Mouse (Mus musculus): ENCODE measurements around the gene Tex10. TPM values are rescaled to one million over a fixed set of nuclear protein-coding genes. Genes with fewer than 3 reads are reported as not detected.

Gene Tex10
- polyA plus RNA-seq (2015; fragmentation: Nextera tagmentation; extraction: Ambion mirVana) = 45.5 and 46.2 TPM in 2 replicates

DNA sequence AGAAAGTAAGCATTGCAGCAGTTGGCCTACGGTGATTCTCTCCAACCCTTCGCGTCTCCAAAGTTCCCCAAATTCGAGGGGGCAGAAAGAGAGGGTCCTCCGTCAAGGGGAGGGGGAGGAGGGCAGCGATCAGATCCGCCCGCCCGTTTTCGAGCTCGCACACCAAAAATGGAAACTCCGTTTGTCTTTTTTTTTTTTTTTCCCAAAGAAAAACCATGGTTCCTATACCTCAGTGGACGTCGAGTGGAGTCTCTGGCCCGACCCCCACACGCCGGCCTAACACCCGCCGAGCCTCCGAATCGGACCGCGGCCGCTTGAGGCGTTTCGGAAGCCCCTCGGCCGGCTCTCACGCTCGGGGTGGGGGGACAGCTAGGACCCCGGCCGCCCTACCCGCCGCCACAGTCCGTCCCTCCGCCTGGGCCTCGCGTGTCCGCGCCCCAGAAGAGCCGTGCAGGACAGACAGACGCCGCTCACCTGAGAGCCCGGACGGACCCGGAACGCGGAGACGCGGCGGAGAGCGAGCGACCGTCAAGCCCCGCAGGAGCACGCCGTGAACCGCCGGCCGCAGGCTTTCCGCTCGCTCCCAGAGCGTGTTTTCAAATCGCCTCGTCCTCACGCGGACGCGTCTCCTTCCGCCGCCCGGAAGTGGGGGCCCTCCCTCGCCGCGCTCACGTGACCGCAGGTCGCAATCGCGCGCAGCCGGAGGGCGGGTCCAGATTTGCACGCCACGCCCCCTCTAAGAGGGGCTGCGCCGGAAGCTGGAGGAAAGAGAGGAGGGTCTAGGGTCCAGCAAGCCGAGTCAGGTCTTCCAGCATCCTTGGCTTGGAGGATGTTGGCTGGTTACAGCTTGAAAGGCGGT, at the start of gene Tex10:
Tex10 (minus strand) TSS at position 668 of the 859 bp plus-strand sequence.
- Histone ChIP-seq H3K9me3 (ENCODE audit: control insufficient read depth, low read length) (no peaks in the 10 kb centered on the region), H3K27me3 (replicated peaks; ENCODE audit: control insufficient read depth, insufficient read depth, low read length) (no peaks in the 10 kb centered on the region), H3K4me2 (ENCODE audit: low read length) (peak within 1 kb of the TSS; percentile 70), H3K9ac (replicated peaks; ENCODE audit: low read depth, low read length) (peak within 1 kb of the TSS; percentile 89), H3K27ac (ENCODE audit: low read length) (peak within 1 kb of the TSS; percentile 42; the same call in 1 of the 2 replicates), H3K4me1 (replicated peaks; ENCODE audit: control insufficient read depth, insufficient read depth, low read length) (peaks cover 18% of the 10 kb centered on the region), H3K4me3 (replicated peaks; ENCODE audit: low read length) (peak within 1 kb of the TSS; percentile 81), H3K36me3 (ENCODE audit: control insufficient read depth, insufficient read depth) (peaks cover 6% of the 10 kb centered on the region)
- WGBS = under 1% methylated on average over 89 of the region's 89 CpGs
- ATAC-seq = peak; percentile 97

DNA sequence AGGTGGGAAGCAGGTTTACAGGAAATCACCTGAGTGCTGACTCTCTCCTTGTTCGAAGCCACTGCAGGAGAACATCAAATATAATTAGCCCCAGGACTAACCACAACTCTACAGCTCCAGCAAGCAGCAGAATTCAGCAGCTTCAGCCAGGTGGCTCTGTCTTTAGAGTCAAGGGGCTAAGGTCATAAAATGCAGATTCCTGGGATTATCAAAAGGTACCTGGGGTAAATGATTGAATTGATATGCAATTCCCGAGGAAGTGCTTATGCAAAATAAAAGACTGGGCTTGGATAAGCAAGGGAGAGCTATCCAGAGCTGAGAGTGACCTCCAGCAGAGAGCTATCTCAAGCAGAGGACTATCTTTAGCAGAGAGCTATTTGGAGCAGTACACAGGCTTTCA, 37.6 kb upstream of the Tex10 start:
- Histone ChIP-seq H3K27me3 (replicated peaks; ENCODE audit: control insufficient read depth, insufficient read depth, low read length) (no peaks in the 10 kb centered on the region), H3K27ac (ENCODE audit: low read length) (no peak overlapping the region), H3K36me3 (ENCODE audit: control insufficient read depth, insufficient read depth) (no peaks in the 10 kb centered on the region), H3K9me3 (ENCODE audit: control insufficient read depth, low read length) (0 out of 2 replicates have a peak, but pooled peaks cover 3% of the 10 kb centered on the region), H3K9ac (replicated peaks; ENCODE audit: low read depth, low read length) (no peak overlapping the region), H3K4me3 (replicated peaks; ENCODE audit: low read length) (no peak overlapping the region), H3K4me2 (ENCODE audit: low read length) (no peak overlapping the region), H3K4me1 (replicated peaks; ENCODE audit: control insufficient read depth, insufficient read depth, low read length) (no peaks in the 10 kb centered on the region)
- no peak for ATAC-seq
- 68% methylated on average over 2 of the region's 2 CpGs for WGBS

DNA sequence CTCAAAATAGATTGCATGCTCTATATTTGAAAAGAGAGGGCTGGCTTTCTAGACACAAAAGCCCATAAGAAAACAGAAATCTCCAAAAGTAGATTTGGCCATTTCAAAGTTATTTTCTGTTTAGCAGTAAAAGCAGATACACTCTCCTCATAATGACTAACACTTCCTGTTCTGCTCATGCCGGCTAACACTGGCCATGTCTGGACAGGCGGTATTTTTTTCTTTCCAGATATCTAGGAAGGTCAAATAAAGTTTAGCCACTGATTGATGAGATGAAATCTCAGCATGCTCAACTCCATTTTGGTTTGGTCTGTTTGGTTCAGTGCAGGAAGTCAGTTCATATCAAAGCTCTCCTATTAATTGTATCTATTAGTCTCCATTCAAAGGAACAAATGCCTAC, 19.3 kb upstream of the Tex10 start:
- Histone ChIP-seq H3K4me1 (replicated peaks; ENCODE audit: control insufficient read depth, insufficient read depth, low read length) (0 out of 2 replicates have a peak, but pooled peaks cover 2% of the 10 kb centered on the region), H3K4me3 (replicated peaks; ENCODE audit: low read length) (no peak overlapping the region), H3K27ac (ENCODE audit: low read length) (no peak overlapping the region), H3K9me3 (ENCODE audit: control insufficient read depth, low read length) (no peaks in the 10 kb centered on the region), H3K36me3 (ENCODE audit: control insufficient read depth, insufficient read depth) (no peaks in the 10 kb centered on the region), H3K4me2 (ENCODE audit: low read length) (no peak overlapping the region), H3K9ac (replicated peaks; ENCODE audit: low read depth, low read length) (no peak overlapping the region), H3K27me3 (replicated peaks; ENCODE audit: control insufficient read depth, insufficient read depth, low read length) (no peaks in the 10 kb centered on the region)
- WGBS = 92% methylated on average over 2 of the region's 2 CpGs
- no peak for ATAC-seq

DNA sequence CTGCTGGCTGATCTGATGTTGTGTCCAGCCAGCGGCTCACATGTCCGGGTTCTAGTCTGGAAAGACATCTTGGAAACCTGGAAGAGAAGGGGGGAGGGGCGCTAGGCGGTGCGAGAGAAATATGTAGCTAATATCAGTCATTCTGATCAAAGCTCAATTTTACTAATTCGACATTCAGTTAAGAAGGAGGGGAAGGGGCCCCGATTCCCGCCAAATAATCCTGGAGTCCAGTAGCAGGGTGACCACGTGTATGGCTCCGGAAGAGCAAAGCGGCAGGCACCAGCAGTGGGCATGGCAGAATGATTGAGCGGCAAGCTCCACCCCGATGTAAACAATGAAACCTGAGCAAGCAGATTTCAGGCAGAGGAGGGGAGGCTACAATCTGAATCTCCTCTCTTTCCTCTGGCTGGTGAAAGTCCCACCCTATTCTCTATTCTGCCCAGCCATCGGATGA, 18.1 kb upstream of the Tex10 start:
- H3K27ac ChIP-seq (ENCODE audit: low read length) = no peak overlapping the region

DNA sequence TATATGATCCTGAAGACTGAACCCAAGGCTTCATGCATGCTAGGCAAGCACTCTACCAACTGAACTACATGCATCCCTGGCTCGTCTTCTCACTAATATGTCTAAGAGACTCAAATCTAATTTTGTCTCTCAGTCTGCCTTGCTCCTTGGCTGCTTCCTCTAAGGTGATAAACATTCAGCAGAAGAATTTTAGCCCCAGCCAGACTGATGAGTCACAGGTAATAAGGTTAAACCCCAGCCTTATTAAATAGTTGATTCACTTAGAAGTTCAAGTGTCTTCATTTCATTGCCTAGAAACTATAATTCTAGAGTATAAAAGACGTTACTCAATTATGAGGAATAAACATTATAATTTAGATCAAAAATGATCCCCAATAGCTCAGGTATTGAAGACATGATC, 15.7 kb upstream of the Tex10 start:
- Histone ChIP-seq H3K27me3 (replicated peaks; ENCODE audit: control insufficient read depth, insufficient read depth, low read length) (no peaks in the 10 kb centered on the region), H3K4me2 (ENCODE audit: low read length) (no peak overlapping the region), H3K9me3 (ENCODE audit: control insufficient read depth, low read length) (no peaks in the 10 kb centered on the region), H3K9ac (replicated peaks; ENCODE audit: low read depth, low read length) (no peak overlapping the region), H3K27ac (ENCODE audit: low read length) (no peak overlapping the region), H3K4me1 (replicated peaks; ENCODE audit: control insufficient read depth, insufficient read depth, low read length) (0 out of 2 replicates have a peak, but pooled peaks cover 2% of the 10 kb centered on the region), H3K4me3 (replicated peaks; ENCODE audit: low read length) (no peak overlapping the region), H3K36me3 (ENCODE audit: control insufficient read depth, insufficient read depth) (no peaks in the 10 kb centered on the region)
- ATAC-seq = no peak
- 87% methylated on average over 2 of the region's 2 CpGs for WGBS

More for the DNA sequence above, 18.1 kb upstream of the Tex10 start:
- peak; percentile 65 for ATAC-seq
- H3K4me1 ChIP-seq (replicated peaks; ENCODE audit: control insufficient read depth, insufficient read depth, low read length) = 0 out of 2 replicates have a peak, but pooled peaks cover 2% of the 10 kb centered on the region
- H3K4me2 ChIP-seq (ENCODE audit: low read length) = peak overlapping the region; percentile 42
- peak overlapping the region; percentile 35 for H3K4me3 ChIP-seq (replicated peaks; ENCODE audit: low read length)
- H3K27me3 ChIP-seq (replicated peaks; ENCODE audit: control insufficient read depth, insufficient read depth, low read length) = no peaks in the 10 kb centered on the region
- peak overlapping the region; percentile 38; the same call in 1 of the 2 replicates for H3K9ac ChIP-seq (replicated peaks; ENCODE audit: low read depth, low read length)
- no peaks in the 10 kb centered on the region for H3K36me3 ChIP-seq (ENCODE audit: control insufficient read depth, insufficient read depth)
- WGBS = 15% methylated on average over 14 of the region's 14 CpGs
- H3K9me3 ChIP-seq (ENCODE audit: control insufficient read depth, low read length) = no peaks in the 10 kb centered on the region

DNA sequence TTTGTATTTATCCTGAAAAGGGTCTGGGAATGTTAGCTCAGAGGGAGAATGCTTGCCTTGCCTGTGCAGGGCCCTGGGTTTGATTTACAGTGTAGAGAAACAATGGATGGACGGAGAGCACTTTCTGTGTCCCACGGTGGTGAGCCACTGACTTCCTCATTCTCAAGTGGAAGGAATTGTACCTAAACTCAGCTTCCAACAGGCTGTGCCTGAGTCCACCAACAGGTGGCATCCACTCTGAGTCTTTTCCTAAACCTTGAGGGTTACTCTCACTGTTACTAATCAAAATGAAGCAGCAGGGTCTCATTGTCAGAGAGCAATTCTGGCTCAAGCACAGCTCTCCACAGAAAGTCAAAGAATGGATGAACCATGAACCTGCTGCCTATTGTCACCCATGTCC, 8.0 kb upstream of the Tex10 start:
- Histone ChIP-seq H3K27ac (ENCODE audit: low read length) (no peak overlapping the region), H3K36me3 (ENCODE audit: control insufficient read depth, insufficient read depth) (no peaks in the 10 kb centered on the region), H3K27me3 (replicated peaks; ENCODE audit: control insufficient read depth, insufficient read depth, low read length) (no peaks in the 10 kb centered on the region), H3K9ac (replicated peaks; ENCODE audit: low read depth, low read length) (no peak overlapping the region), H3K9me3 (ENCODE audit: control insufficient read depth, low read length) (peaks cover 4% of the 10 kb centered on the region), H3K4me2 (ENCODE audit: low read length) (no peak overlapping the region), H3K4me3 (replicated peaks; ENCODE audit: low read length) (no peak overlapping the region), H3K4me1 (replicated peaks; ENCODE audit: control insufficient read depth, insufficient read depth, low read length) (no peaks in the 10 kb centered on the region)
- ATAC-seq = no peak
- WGBS = 30% methylated on average over 2 of the region's 2 CpGs

DNA sequence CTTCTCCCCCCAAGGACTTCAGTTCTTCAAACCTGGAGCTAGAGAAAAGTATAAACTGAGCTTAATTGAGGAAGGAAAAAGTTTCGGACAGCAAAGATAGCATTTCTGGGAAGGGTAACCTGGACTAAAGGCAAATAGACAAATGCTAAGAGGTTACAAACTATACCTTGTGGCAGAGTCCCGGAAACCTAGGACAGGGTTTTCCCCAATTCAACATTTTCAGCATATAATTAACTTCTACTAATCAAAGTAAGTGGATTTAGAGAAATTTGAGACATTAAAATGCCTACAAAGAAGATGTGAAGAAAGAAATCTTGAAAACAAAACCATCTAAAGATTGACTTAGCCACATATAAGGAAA, 372 bp upstream of the Tex10 start:
- WGBS = 80% methylated on average over 2 of the region's 2 CpGs
- Histone ChIP-seq H3K9me3 (ENCODE audit: control insufficient read depth, low read length) (peaks cover 2% of the 10 kb centered on the region), H3K4me2 (ENCODE audit: low read length) (peak overlapping the region; percentile 70), H3K4me1 (replicated peaks; ENCODE audit: control insufficient read depth, insufficient read depth, low read length) (peaks cover 18% of the 10 kb centered on the region), H3K27ac (ENCODE audit: low read length) (no peak overlapping the region), H3K4me3 (replicated peaks; ENCODE audit: low read length) (peak overlapping the region; percentile 81), H3K27me3 (replicated peaks; ENCODE audit: control insufficient read depth, insufficient read depth, low read length) (no peaks in the 10 kb centered on the region), H3K9ac (replicated peaks; ENCODE audit: low read depth, low read length) (no peak overlapping the region), H3K36me3 (ENCODE audit: control insufficient read depth, insufficient read depth) (peaks cover under 1% of the 10 kb centered on the region; the same call in 1 of the 2 replicates)
- no peak; the same call in 1 of the 2 replicates for ATAC-seq

DNA sequence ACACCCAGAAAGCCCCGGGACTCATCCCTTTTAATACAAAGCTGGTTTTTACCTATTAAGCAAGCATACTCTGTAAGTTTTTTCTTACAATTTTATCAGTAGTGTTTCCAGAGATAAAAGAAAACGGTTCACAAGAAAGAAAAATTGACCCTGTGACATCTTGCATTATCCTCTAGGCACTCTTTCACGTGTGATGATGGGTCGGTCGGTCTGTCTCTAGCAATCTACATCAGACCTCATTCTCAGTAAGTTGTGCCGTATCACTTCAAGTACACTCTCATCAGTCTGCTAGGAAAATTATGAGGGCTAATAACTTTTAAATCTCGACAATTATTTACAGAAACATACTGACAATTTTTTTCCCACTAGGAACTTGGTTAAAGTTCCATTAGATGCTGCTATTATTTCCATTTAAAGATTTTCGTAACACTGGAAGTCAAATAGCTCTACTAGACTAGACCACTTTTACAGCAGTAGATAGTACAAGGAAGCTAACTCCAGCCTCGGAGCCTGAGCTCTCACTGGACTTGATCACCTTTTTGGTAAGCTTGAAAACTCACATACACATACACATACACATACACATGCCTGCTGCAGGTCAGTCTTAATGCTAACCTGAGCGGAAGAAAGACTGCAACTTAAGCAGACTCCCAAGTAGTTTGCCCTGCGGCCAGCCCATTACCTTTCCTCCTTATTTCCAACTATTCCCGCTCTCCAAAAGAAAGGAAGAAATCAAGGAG, 1.0 kb downstream of the Tex10 start:
- Histone ChIP-seq H3K4me2 (ENCODE audit: low read length) (peak overlapping the region; percentile 70), H3K27me3 (replicated peaks; ENCODE audit: control insufficient read depth, insufficient read depth, low read length) (no peaks in the 10 kb centered on the region), H3K9ac (replicated peaks; ENCODE audit: low read depth, low read length) (peak overlapping the region; percentile 89), H3K4me3 (replicated peaks; ENCODE audit: low read length) (peak overlapping the region; percentile 81), H3K36me3 (ENCODE audit: control insufficient read depth, insufficient read depth) (peaks cover 9% of the 10 kb centered on the region), H3K4me1 (replicated peaks; ENCODE audit: control insufficient read depth, insufficient read depth, low read length) (peaks cover 18% of the 10 kb centered on the region), H3K27ac (ENCODE audit: low read length) (no peak overlapping the region), H3K9me3 (ENCODE audit: control insufficient read depth, low read length) (no peaks in the 10 kb centered on the region)
- no peak for ATAC-seq
- 16% methylated on average over 12 of the region's 12 CpGs for WGBS

DNA sequence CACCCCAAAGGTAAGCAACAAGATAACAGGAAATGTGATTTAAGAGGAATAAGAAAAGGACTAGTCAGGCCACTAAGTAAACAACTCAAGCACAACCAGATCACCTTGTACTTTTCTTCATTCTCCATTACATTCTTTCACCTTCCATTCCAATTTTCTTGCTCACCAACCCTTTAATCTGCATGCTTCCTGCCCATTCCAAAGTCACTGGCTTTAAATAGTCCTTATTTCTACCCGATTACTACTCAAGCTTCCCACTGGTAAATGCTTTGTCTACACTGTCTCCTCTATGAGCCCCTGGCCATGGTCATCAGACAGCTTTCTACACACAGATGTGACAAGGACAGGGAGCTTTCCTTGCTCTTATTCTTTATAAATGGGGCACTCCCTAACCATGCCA, 2.3 kb downstream of the Tex10 start:
- no peaks in the 10 kb centered on the region for H3K9me3 ChIP-seq (ENCODE audit: control insufficient read depth, low read length)

More for the DNA sequence above, 2.3 kb downstream of the Tex10 start:
- H3K27ac ChIP-seq (ENCODE audit: low read length) = no peak overlapping the region
- peaks cover 18% of the 10 kb centered on the region for H3K4me1 ChIP-seq (replicated peaks; ENCODE audit: control insufficient read depth, insufficient read depth, low read length)
- peaks cover 15% of the 10 kb centered on the region for H3K36me3 ChIP-seq (ENCODE audit: control insufficient read depth, insufficient read depth)
- no peak overlapping the region for H3K4me2 ChIP-seq (ENCODE audit: low read length)
- H3K27me3 ChIP-seq (replicated peaks; ENCODE audit: control insufficient read depth, insufficient read depth, low read length) = no peaks in the 10 kb centered on the region
- H3K9ac ChIP-seq (replicated peaks; ENCODE audit: low read depth, low read length) = no peak overlapping the region
- 66% methylated on average over 1 of the region's 1 CpGs for WGBS
- no peak overlapping the region for H3K4me3 ChIP-seq (replicated peaks; ENCODE audit: low read length)
- no peak for ATAC-seq

Measured in forebrain, embryonic 16.5 days (tissue).